Comparison of ENCODE assay signal across 12 mouse cellular contexts in genomic region chr2:112759678-112760077, GRCm38 (mm10).
DNase-seq lines count a peak whose midpoint lies in the region; ATAC-seq and TF ChIP-seq lines count a peak whose summit lies in the region.
"Had no signal": no experiment of that assay in that cellular context is flagged by ENCODE, and none has a peak within 500 bp of the region (broad histone marks: within the 10 kb centered on the region; RNA-seq: fewer than 3 reads in every experiment).

No protein-coding gene starts in this region.

- TF ChIP-seq EP300 in heart, postnatal 0 days (IDR thresholded peaks at IDR 0.05; ENCODE audit: low read depth) = no peak

- no peaks in the 10 kb centered on the region for H3K9me3 ChIP-seq in heart, postnatal 0 days (replicated peaks; ENCODE audit: control insufficient read depth, low read length)
- H3K9me3 ChIP-seq in midbrain, embryonic 12.5 days = no peaks in the 10 kb centered on the region
- no peaks in the 10 kb centered on the region for H3K9me3 ChIP-seq in midbrain, embryonic 15.5 days
- H3K9me3 ChIP-seq in hindbrain, embryonic 16.5 days (ENCODE audit: control insufficient read depth, low read length) = no peaks in the 10 kb centered on the region
- H3K9me3 ChIP-seq: heart, embryonic 15.5 days; hindbrain, embryonic 15.5 days had no signal

- H3K4me3 ChIP-seq in heart, postnatal 0 days (ENCODE audit: low read depth, low read length) = no peak overlapping the region
- no peak overlapping the region for H3K4me3 ChIP-seq in midbrain, embryonic 12.5 days
- H3K4me3 ChIP-seq in midbrain, embryonic 15.5 days = no peak overlapping the region
- H3K4me3 ChIP-seq in hindbrain, embryonic 16.5 days (ENCODE audit: low read length) = no peak overlapping the region
- H3K4me3 ChIP-seq: heart, embryonic 15.5 days; hindbrain, embryonic 15.5 days had no signal

- no peak overlapping the region for H3K4me2 ChIP-seq in heart, postnatal 0 days (ENCODE audit: low read depth, low read length)
- H3K4me2 ChIP-seq in midbrain, embryonic 12.5 days (replicated peaks) = no peak overlapping the region
- no peak overlapping the region for H3K4me2 ChIP-seq in midbrain, embryonic 15.5 days
- no peak overlapping the region for H3K4me2 ChIP-seq in hindbrain, embryonic 16.5 days (ENCODE audit: low read length)
- H3K4me2 ChIP-seq: heart, embryonic 15.5 days; hindbrain, embryonic 15.5 days had no signal

- DNase-seq in heart, postnatal 0 days (ENCODE audit: low spot score) = no peak
- DNase-seq in heart, adult 18-20 months = no peak
- peak; percentile 54 for DNase-seq in R1 (ENCODE audit: low read depth, low spot score)
- DNase-seq in urinary bladder, adult 18-20 months (ENCODE audit: low spot score in 2 of 2) = no peak
- DNase-seq: lung, postnatal 10 days; midbrain, embryonic 14.5 days had no signal

- peak; percentile 16; the same call in 1 of the 2 replicates for TF ChIP-seq CTCF in heart, postnatal 0 days (IDR thresholded peaks at IDR 0.05; ENCODE audit: low read depth)

- no peaks in the 10 kb centered on the region for H3K27me3 ChIP-seq in heart, postnatal 0 days (ENCODE audit: control insufficient read depth, insufficient read depth, low read length)
- no peaks in the 10 kb centered on the region for H3K27me3 ChIP-seq in midbrain, embryonic 12.5 days
- H3K27me3 ChIP-seq in midbrain, embryonic 15.5 days (replicated peaks) = no peaks in the 10 kb centered on the region
- H3K27me3 ChIP-seq in hindbrain, embryonic 16.5 days (replicated peaks; ENCODE audit: control insufficient read depth, insufficient read depth, low read length) = no peaks in the 10 kb centered on the region
- H3K27me3 ChIP-seq: heart, embryonic 15.5 days; hindbrain, embryonic 15.5 days had no signal

- H3K36me3 ChIP-seq in heart, postnatal 0 days (replicated peaks; ENCODE audit: control insufficient read depth, insufficient read depth, low read length) = no peaks in the 10 kb centered on the region
- H3K36me3 ChIP-seq in midbrain, embryonic 12.5 days = no peaks in the 10 kb centered on the region
- H3K36me3 ChIP-seq in midbrain, embryonic 15.5 days (replicated peaks) = no peaks in the 10 kb centered on the region
- H3K36me3 ChIP-seq in hindbrain, embryonic 16.5 days (ENCODE audit: control insufficient read depth, insufficient read depth, low read length) = no peaks in the 10 kb centered on the region
- H3K36me3 ChIP-seq: heart, embryonic 15.5 days; hindbrain, embryonic 15.5 days had no signal

- no peak overlapping the region for H3K9ac ChIP-seq in heart, postnatal 0 days (replicated peaks; ENCODE audit: low read depth, low read length)
- H3K9ac ChIP-seq in midbrain, embryonic 12.5 days (replicated peaks) = no peak overlapping the region
- no peak overlapping the region for H3K9ac ChIP-seq in midbrain, embryonic 15.5 days
- H3K9ac ChIP-seq in hindbrain, embryonic 16.5 days (ENCODE audit: low read depth, low read length) = no peak overlapping the region
- H3K9ac ChIP-seq: heart, embryonic 15.5 days; hindbrain, embryonic 15.5 days had no signal

- WGBS in heart, postnatal 0 days = 62% methylated on average over 5 of the region's 5 CpGs
- 78% methylated on average over 5 of the region's 5 CpGs for WGBS in midbrain, embryonic 12.5 days
- 79% methylated on average over 5 of the region's 5 CpGs for WGBS in midbrain, embryonic 15.5 days
- WGBS in hindbrain, embryonic 16.5 days = 79% methylated on average over 5 of the region's 5 CpGs

- H3K4me1 ChIP-seq in heart, postnatal 0 days (ENCODE audit: control insufficient read depth, insufficient read depth) = no peaks in the 10 kb centered on the region
- no peaks in the 10 kb centered on the region for H3K4me1 ChIP-seq in midbrain, embryonic 12.5 days
- 0 out of 2 replicates have a peak, but pooled peaks cover 4% of the 10 kb centered on the region for H3K4me1 ChIP-seq in midbrain, embryonic 15.5 days
- no peaks in the 10 kb centered on the region for H3K4me1 ChIP-seq in hindbrain, embryonic 16.5 days (ENCODE audit: control insufficient read depth, insufficient read depth, low read depth, low read length)
- H3K4me1 ChIP-seq: heart, embryonic 15.5 days had no signal

- ATAC-seq in heart, postnatal 0 days (ENCODE audit: insufficient read depth, low read depth) = no peak
- ATAC-seq in midbrain, embryonic 12.5 days (ENCODE audit: low FRiP score, low read depth) = peak; percentile 53; the same call in 1 of the 2 replicates
- ATAC-seq in midbrain, embryonic 15.5 days (replicated peaks) = no peak
- peak; percentile 65 for ATAC-seq in megakaryocyte progenitor cell, adult 5-6 weeks (replicated peaks; ENCODE audit: poor library complexity)
- no peak for ATAC-seq in hindbrain, embryonic 16.5 days

- H3K27ac ChIP-seq in heart, postnatal 0 days (ENCODE audit: low read depth) = no peak overlapping the region
- no peak overlapping the region for H3K27ac ChIP-seq in midbrain, embryonic 12.5 days (replicated peaks)
- no peak overlapping the region for H3K27ac ChIP-seq in midbrain, embryonic 15.5 days
- no peak overlapping the region for H3K27ac ChIP-seq in hindbrain, embryonic 16.5 days (ENCODE audit: low read depth, low read length)
- H3K27ac ChIP-seq: heart, embryonic 15.5 days; hindbrain, embryonic 15.5 days had no signal

Comparison
In these comparisons a context has a peak if more than half of its experiments do, and no peak if none do; other contexts are left out.
1. ATAC-seq: peak in midbrain, embryonic 12.5 days (single experiment) and megakaryocyte progenitor cell, adult 5-6 weeks (single experiment); none in heart, postnatal 0 days (single experiment), midbrain, embryonic 15.5 days (single experiment) and hindbrain, embryonic 16.5 days (single experiment).